28 mouse cellular contexts compared by ENCODE assay signal in the genomic region with DNA sequence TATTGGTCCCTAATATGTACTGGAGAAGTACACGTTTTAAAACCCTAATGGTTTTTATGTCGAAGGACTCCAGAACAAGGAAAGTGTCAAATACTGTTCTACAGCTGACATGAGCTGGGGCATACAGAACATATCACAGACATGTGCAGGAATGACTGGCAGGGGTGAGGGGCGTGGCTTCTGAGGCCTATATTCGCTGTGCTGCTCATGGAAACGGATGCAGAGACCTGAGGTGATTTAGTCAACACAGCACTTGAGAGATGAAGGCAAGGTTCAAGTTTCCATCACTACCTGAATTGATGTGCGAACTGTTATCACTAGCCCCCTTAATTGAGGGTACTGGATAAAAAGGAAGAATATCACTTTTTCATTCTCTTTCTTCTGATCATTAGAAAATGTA. TPM values are rescaled to one million over a fixed set of nuclear protein-coding genes. Genes with fewer than 3 reads are reported as not detected.
DNase-seq lines count a peak whose midpoint lies in the region; ATAC-seq and TF ChIP-seq lines count a peak whose summit lies in the region.
"Had no signal": no experiment of that assay in that cellular context is flagged by ENCODE, and none has a peak within 500 bp of the region (broad histone marks: within the 10 kb centered on the region; RNA-seq: fewer than 3 reads in every experiment).

No protein-coding gene starts in this region.

- H3K27me3 ChIP-seq in megakaryocyte, embryonic 14.5 days (replicated peaks), result no peaks in the 10 kb centered on the region
- H3K27me3 ChIP-seq in neural tube, embryonic 15.5 days (replicated peaks), result no peaks in the 10 kb centered on the region
- H3K27me3 ChIP-seq: embryonic facial prominence, embryonic 13.5 days; forebrain, embryonic 12.5 days; forebrain, embryonic 15.5 days; heart, embryonic 12.5 days; heart, embryonic 15.5 days; hindbrain, embryonic 13.5 days had no signal

- DNase-seq in gastrocnemius, adult 2 months, result no peak
- no peak for DNase-seq in gastrocnemius, postnatal 36 days
- DNase-seq in naive thymus-derived CD4-positive, alpha-beta T cell, adult 2 months (ENCODE audit: low read depth), result peak; percentile 42
- DNase-seq in T-cell, adult 2 months (ENCODE audit: low spot score), result no peak
- DNase-seq: adrenal gland, adult 2 months; adrenal gland, postnatal 14 days; cerebellum, adult 11 months; cerebellum, adult 2 months; cerebellum, postnatal 10 days; cerebellum, postnatal 36 days; embryo, embryonic 11 days; gastrocnemius, postnatal 14 days; heart, postnatal 10 days; heart, postnatal 36 days had no signal

- H3K36me3 ChIP-seq in megakaryocyte, embryonic 14.5 days (replicated peaks; ENCODE audit: low read length), result peaks cover 97% of the 10 kb centered on the region
- H3K36me3 ChIP-seq in neural tube, embryonic 15.5 days, result no peaks in the 10 kb centered on the region

- H3K9ac ChIP-seq in neural tube, embryonic 15.5 days (replicated peaks), result no peak overlapping the region
- H3K9ac ChIP-seq: embryonic facial prominence, embryonic 13.5 days; forebrain, embryonic 12.5 days; forebrain, embryonic 15.5 days; heart, embryonic 12.5 days; heart, embryonic 15.5 days; hindbrain, embryonic 13.5 days had no signal

- no peak for TF ChIP-seq CTCF in gastrocnemius, adult 2 months (IDR thresholded peaks at IDR 0.05)

- intact Hi-C loops in gastrocnemius, adult 2 months (cut with DNase I), result no loop called here
- intact Hi-C loops in gastrocnemius, postnatal 36 days (cut with DNase I), result no loop called here

- peak overlapping the region; percentile 71; the same call in 1 of the 2 replicates for H3K27ac ChIP-seq in gastrocnemius, adult 2 months
- no peak overlapping the region for H3K27ac ChIP-seq in neural tube, embryonic 15.5 days (replicated peaks)
- H3K27ac ChIP-seq: embryonic facial prominence, embryonic 10.5 days; embryonic facial prominence, embryonic 13.5 days; forebrain, embryonic 12.5 days; forebrain, embryonic 15.5 days; heart, embryonic 15.5 days; hindbrain, embryonic 10.5 days; hindbrain, embryonic 13.5 days had no signal

- no peaks in the 10 kb centered on the region for H3K9me3 ChIP-seq in megakaryocyte, embryonic 14.5 days
- H3K9me3 ChIP-seq in neural tube, embryonic 15.5 days (replicated peaks), result no peaks in the 10 kb centered on the region
- H3K9me3 ChIP-seq: embryonic facial prominence, embryonic 10.5 days; embryonic facial prominence, embryonic 13.5 days; forebrain, embryonic 12.5 days; forebrain, embryonic 15.5 days; heart, embryonic 12.5 days; heart, embryonic 15.5 days; hindbrain, embryonic 10.5 days; hindbrain, embryonic 13.5 days had no signal

- H3K4me3 ChIP-seq in gastrocnemius, adult 2 months, result no peak overlapping the region
- H3K4me3 ChIP-seq in megakaryocyte, embryonic 14.5 days (replicated peaks), result peak overlapping the region; percentile 1
- H3K4me3 ChIP-seq in neural tube, embryonic 15.5 days (replicated peaks), result no peak overlapping the region
- H3K4me3 ChIP-seq: embryonic facial prominence, embryonic 10.5 days; embryonic facial prominence, embryonic 13.5 days; erythroblast, embryonic 14.5 days; forebrain, embryonic 12.5 days; forebrain, embryonic 15.5 days; heart, embryonic 12.5 days; heart, embryonic 15.5 days; hindbrain, embryonic 10.5 days; hindbrain, embryonic 13.5 days had no signal

- H3K4me2 ChIP-seq in neural tube, embryonic 15.5 days, result no peak overlapping the region
- H3K4me2 ChIP-seq: embryonic facial prominence, embryonic 13.5 days; forebrain, embryonic 12.5 days; forebrain, embryonic 15.5 days; heart, embryonic 12.5 days; heart, embryonic 15.5 days; hindbrain, embryonic 13.5 days had no signal

- H3K4me1 ChIP-seq in megakaryocyte, embryonic 14.5 days, result peaks cover 92% of the 10 kb centered on the region
- H3K4me1 ChIP-seq in neural tube, embryonic 15.5 days, result peaks cover 26% of the 10 kb centered on the region

- WGBS in neural tube, embryonic 15.5 days, result 87% methylated on average over 6 of the region's 6 CpGs

- ATAC-seq in megakaryocyte, adult 5-6 weeks (ENCODE audit: poor library complexity, severe bottlenecking), result no peak
- ATAC-seq in CD4-positive, CD25-positive, alpha-beta regulatory T cell, adult 4 months, result peak; percentile 69
- no peak for ATAC-seq in neural tube, embryonic 15.5 days (ENCODE audit: low FRiP score)
- ATAC-seq: forebrain, embryonic 15.5 days; hindbrain, embryonic 16.5 days had no signal

RNA-seq across cellular contexts. Expression of a gene that starts 7.3 kb away (rescaled TPM):
- 100 to 1,000 TPM; 255 to 336 TPM for total RNA-seq in gastrocnemius, adult 2 months (2021)
- total RNA-seq in gastrocnemius, postnatal 36 days (2021), result 100 to 1,000 TPM; 262 to 264 TPM
- 493 and 564 TPM in 2 replicates for polyA plus RNA-seq in megakaryocyte, embryonic 14.5 days (2012; ENCODE audit: insufficient read depth, low replicate concordance)
- 2,082 and 2,200 TPM in 2 replicates for total RNA-seq in megakaryocyte, adult 5-6 weeks (2015)
- total RNA-seq in megakaryocyte, adult 5-6 weeks (2017), result 1,839 and 1,925 TPM in 2 replicates
- 1,000 to 10,000 TPM in 1 of 2 experiments, 100 to 1,000 TPM in 1; 926 to 1,094 TPM for polyA plus RNA-seq in CD4-positive, CD25-positive, alpha-beta regulatory T cell, adult 4 months (2017; shearing (Covaris generic))
- 763 and 813 TPM in 2 replicates for polyA plus RNA-seq in neural tube, embryonic 15.5 days (2015; fragmentation: Nextera tagmentation; extraction: Ambion mirVana)

RNA-seq across cellular contexts. Expression of a gene that starts 52.2 kb away (rescaled TPM):
- 10 to 100 TPM; 14.4 to 20.1 TPM for total RNA-seq in gastrocnemius, adult 2 months (2021)
- 10 to 100 TPM; 14.2 to 18.0 TPM for total RNA-seq in gastrocnemius, postnatal 36 days (2021)
- polyA plus RNA-seq in megakaryocyte, embryonic 14.5 days (2012; ENCODE audit: insufficient read depth, low replicate concordance), result 3.0 and 6.4 TPM in 2 replicates
- total RNA-seq in megakaryocyte, adult 5-6 weeks (2015), result 108 and 126 TPM in 2 replicates
- 43.9 and 56.8 TPM in 2 replicates for total RNA-seq in megakaryocyte, adult 5-6 weeks (2017)
- polyA plus RNA-seq in CD4-positive, CD25-positive, alpha-beta regulatory T cell, adult 4 months (2017; shearing (Covaris generic)), result 10 to 100 TPM; 10.0 to 85.9 TPM
- polyA plus RNA-seq in neural tube, embryonic 15.5 days (2015; fragmentation: Nextera tagmentation; extraction: Ambion mirVana), result 20.3 and 25.4 TPM in 2 replicates

Comparison
In these comparisons a context has a peak if more than half of its experiments do, and no peak if none do; other contexts are left out.
1. RNA of a gene that starts 7.3 kb away (total RNA-seq): 1,839 to 2,200 TPM in megakaryocyte, adult 5-6 weeks; 255 to 336 TPM in gastrocnemius, adult 2 months and 262 to 264 TPM in gastrocnemius, postnatal 36 days; every median in the first group is over 4 times any median in the second.